Comparison of ENCODE assay signal across 24 mouse cellular contexts in the genomic region with DNA sequence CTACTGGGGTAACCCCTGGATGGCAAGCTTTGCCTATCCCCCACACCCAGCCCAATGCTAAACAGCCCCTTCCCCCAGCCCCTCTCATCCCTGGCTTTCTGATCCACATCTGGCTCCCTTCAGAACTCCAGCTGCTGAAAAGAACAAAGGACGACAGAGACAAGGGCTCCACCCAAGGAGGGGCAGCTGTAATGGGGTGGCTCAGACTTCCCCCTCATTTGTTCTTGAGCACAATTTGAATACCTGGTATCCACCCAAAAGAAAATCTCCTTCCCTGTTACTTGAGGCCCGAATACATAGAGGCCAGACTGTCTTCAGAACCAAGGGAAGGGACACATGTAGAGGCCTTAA. TPM values are rescaled to one million over a fixed set of nuclear protein-coding genes. Genes with fewer than 3 reads are reported as not detected.
DNase-seq lines count a peak whose midpoint lies in the region; ATAC-seq and TF ChIP-seq lines count a peak whose summit lies in the region.
"Had no signal": no experiment of that assay in that cellular context is flagged by ENCODE, and none has a peak within 500 bp of the region (broad histone marks: within the 10 kb centered on the region; RNA-seq: fewer than 3 reads in every experiment).

No protein-coding gene starts in this region.

- in situ Hi-C loops in ES-E14 (cut with MboI; ENCODE audit: low sequenced_read_pairs in 2 of 2, unreplicated experiment in 2 of 2), result no loop called here

- H3K27me3 ChIP-seq in hindbrain, embryonic 10.5 days (ENCODE audit: insufficient read depth, poor library complexity, severe bottlenecking), result 0 out of 2 replicates have a peak, but pooled peaks cover 2% of the 10 kb centered on the region
- no peaks in the 10 kb centered on the region for H3K27me3 ChIP-seq in hindbrain, embryonic 14.5 days (ENCODE audit: control insufficient read depth, insufficient read depth, low read length)
- no peaks in the 10 kb centered on the region for H3K27me3 ChIP-seq in embryonic facial prominence, embryonic 14.5 days (replicated peaks; ENCODE audit: control insufficient read depth, insufficient read depth, low read length)
- H3K27me3 ChIP-seq: hindbrain, embryonic 15.5 days; limb, embryonic 13.5 days; midbrain, embryonic 12.5 days; neural tube, embryonic 15.5 days had no signal

- no peaks in the 10 kb centered on the region for H3K9me3 ChIP-seq in hindbrain, embryonic 10.5 days
- H3K9me3 ChIP-seq in hindbrain, embryonic 14.5 days (ENCODE audit: control insufficient read depth, low read length), result no peaks in the 10 kb centered on the region
- no peaks in the 10 kb centered on the region for H3K9me3 ChIP-seq in ES-E14 (ENCODE audit: control insufficient read depth, insufficient read depth, low read depth, low read length)
- no peaks in the 10 kb centered on the region for H3K9me3 ChIP-seq in embryonic facial prominence, embryonic 14.5 days (ENCODE audit: control insufficient read depth, low read length)
- H3K9me3 ChIP-seq: hindbrain, embryonic 15.5 days; limb, embryonic 13.5 days; liver, embryonic 13.5 days; midbrain, embryonic 12.5 days; neural tube, embryonic 15.5 days had no signal

- DNase-seq in gastrocnemius, adult 2 months, result no peak
- DNase-seq in gastrocnemius, postnatal 14 days, result no peak
- DNase-seq in hindbrain, embryonic 10.5 days (ENCODE audit: low spot score), result no peak
- no peak for DNase-seq in hindbrain, embryonic 14.5 days (ENCODE audit: low spot score)
- DNase-seq in ES-E14 (ENCODE audit: low read depth, low spot score), result no peak
- peak; percentile 26 for DNase-seq in embryonic facial prominence, embryonic 14.5 days (ENCODE audit: low spot score)
- no peak for DNase-seq in gastrocnemius, adult 8-10 months (ENCODE audit: low spot score in 2 of 2)
- DNase-seq in retina, embryonic 14.5 days (ENCODE audit: low spot score), result no peak
- DNase-seq: adrenal gland, postnatal 10 days; cerebellum, adult 2 months; cerebellum, postnatal 36 days; embryo, embryonic 11 days; heart, postnatal 14 days; kidney, adult 11 months; kidney, postnatal 4 days; liver, embryonic 13.5 days; lung, adult 2 months; lung, postnatal 14 days; thymus, adult 18-20 months had no signal

- no peak overlapping the region for H3K9ac ChIP-seq in hindbrain, embryonic 14.5 days
- H3K9ac ChIP-seq in ES-E14 (ENCODE audit: insufficient read depth, low read depth, low read length, poor library complexity, severe bottlenecking), result no peak overlapping the region
- 0 out of 2 replicates have a peak overlapping the region, but pooled peaks have one; percentile 19 for H3K9ac ChIP-seq in embryonic facial prominence, embryonic 14.5 days (ENCODE audit: low read depth, low read length)
- H3K9ac ChIP-seq: hindbrain, embryonic 15.5 days; limb, embryonic 13.5 days; liver, embryonic 13.5 days; midbrain, embryonic 12.5 days; neural tube, embryonic 15.5 days had no signal

- ATAC-seq in hindbrain, embryonic 14.5 days (ENCODE audit: low FRiP score), result no peak
- ATAC-seq in embryonic facial prominence, embryonic 14.5 days (ENCODE audit: low read depth), result no peak

- WGBS in hindbrain, embryonic 10.5 days, result 48% methylated on average over 2 of the region's 2 CpGs
- WGBS in hindbrain, embryonic 14.5 days, result 52% methylated on average over 2 of the region's 2 CpGs
- 47% methylated on average over 2 of the region's 2 CpGs for WGBS in embryonic facial prominence, embryonic 14.5 days

- H3K36me3 ChIP-seq in hindbrain, embryonic 10.5 days, result peaks cover 100% of the 10 kb centered on the region
- H3K36me3 ChIP-seq in hindbrain, embryonic 14.5 days (replicated peaks; ENCODE audit: control insufficient read depth, insufficient read depth), result peaks cover 92% of the 10 kb centered on the region
- peaks cover 89% of the 10 kb centered on the region for H3K36me3 ChIP-seq in ES-E14 (ENCODE audit: control insufficient read depth, insufficient read depth, low read length, poor library complexity, severe bottlenecking)
- peaks cover 92% of the 10 kb centered on the region for H3K36me3 ChIP-seq in embryonic facial prominence, embryonic 14.5 days (ENCODE audit: control insufficient read depth, insufficient read depth, low read length)

- intact Hi-C loops in gastrocnemius, adult 2 months (cut with DNase I), result no loop called here
- intact Hi-C loops in gastrocnemius, postnatal 14 days (cut with DNase I; ENCODE audit: low total_unique reads), result no loop called here

- peaks cover 50% of the 10 kb centered on the region for H3K4me1 ChIP-seq in hindbrain, embryonic 10.5 days (replicated peaks)
- peaks cover 10% of the 10 kb centered on the region; the same call in 1 of the 2 replicates for H3K4me1 ChIP-seq in hindbrain, embryonic 14.5 days (replicated peaks; ENCODE audit: control insufficient read depth, insufficient read depth, low read length)
- peaks cover 25 to 73% of the 10 kb centered on the region in 2 experiments for H3K4me1 ChIP-seq in ES-E14 (ENCODE audit: control insufficient read depth in 2 of 2, insufficient read depth in 2 of 2, low read length in 2 of 2, poor library complexity in 1 of 2)
- H3K4me1 ChIP-seq in embryonic facial prominence, embryonic 14.5 days (ENCODE audit: control insufficient read depth, insufficient read depth, low read length), result no peaks in the 10 kb centered on the region

- no peak overlapping the region for H3K4me3 ChIP-seq in gastrocnemius, adult 2 months
- no peak overlapping the region for H3K4me3 ChIP-seq in hindbrain, embryonic 10.5 days
- H3K4me3 ChIP-seq in hindbrain, embryonic 14.5 days (replicated peaks; ENCODE audit: low read length), result no peak overlapping the region
- peak overlapping the region in 1 of 2 experiments; percentile 7; a peak in 1 of 4 replicates for H3K4me3 ChIP-seq in ES-E14 (ENCODE audit: insufficient read depth in 1 of 2, low read depth in 1 of 2, low read length in 2 of 2, poor library complexity in 1 of 2, severe bottlenecking in 1 of 2)
- no peak overlapping the region for H3K4me3 ChIP-seq in embryonic facial prominence, embryonic 14.5 days (ENCODE audit: low read depth, low read length)
- H3K4me3 ChIP-seq: hindbrain, embryonic 15.5 days; limb, embryonic 13.5 days; liver, embryonic 13.5 days; midbrain, embryonic 12.5 days; neural tube, embryonic 15.5 days had no signal

- no peak for TF ChIP-seq CTCF in gastrocnemius, adult 2 months (IDR thresholded peaks at IDR 0.05)

- peak overlapping the region; percentile 84; the same call in 1 of the 2 replicates for H3K27ac ChIP-seq in gastrocnemius, adult 2 months
- peak overlapping the region; percentile 16; the same call in 1 of the 2 replicates for H3K27ac ChIP-seq in hindbrain, embryonic 10.5 days
- no peak overlapping the region for H3K27ac ChIP-seq in hindbrain, embryonic 14.5 days
- peak overlapping the region; percentile 84 for H3K27ac ChIP-seq in ES-E14 (ENCODE audit: insufficient read depth, low read depth, low read length, poor library complexity, severe bottlenecking)
- H3K27ac ChIP-seq in embryonic facial prominence, embryonic 14.5 days (replicated peaks; ENCODE audit: low read depth, low read length), result peak overlapping the region; percentile 52
- H3K27ac ChIP-seq: hindbrain, embryonic 15.5 days; limb, embryonic 13.5 days; liver, embryonic 13.5 days; midbrain, embryonic 12.5 days; neural tube, embryonic 15.5 days had no signal

- H3K4me2 ChIP-seq in hindbrain, embryonic 14.5 days (replicated peaks), result no peak overlapping the region
- no peak overlapping the region for H3K4me2 ChIP-seq in embryonic facial prominence, embryonic 14.5 days (ENCODE audit: low read depth, low read length)
- H3K4me2 ChIP-seq: hindbrain, embryonic 15.5 days; limb, embryonic 13.5 days; liver, embryonic 13.5 days; midbrain, embryonic 12.5 days; neural tube, embryonic 15.5 days had no signal

RNA-seq across cellular contexts. Expression of gene Mllt6, which starts 7.9 kb away (rescaled TPM):
- total RNA-seq in gastrocnemius, adult 2 months (2021), result 10 to 100 TPM; 41.9 to 54.7 TPM
- total RNA-seq in gastrocnemius, postnatal 14 days (2021), result 10 to 100 TPM; 26.2 to 27.4 TPM
- 2.1 and 2.2 TPM in 2 replicates for polyA plus RNA-seq in hindbrain, embryonic 10.5 days (2016; fragmentation: Nextera tagmentation; extraction: Ambion mirVana)
- polyA plus RNA-seq in hindbrain, embryonic 14.5 days (2014; fragmentation: Nextera tagmentation; extraction: Ambion mirVana), result 5.0 TPM in 2 replicates
- total RNA-seq in ES-E14 (2012; rRNA removed), result 113 and 142 TPM in 2 replicates
- polyA plus RNA-seq in embryonic facial prominence, embryonic 14.5 days (2014; fragmentation: Nextera tagmentation; extraction: Ambion mirVana), result 3.5 and 4.5 TPM in 2 replicates
- total RNA-seq in gastrocnemius, adult 8-10 months (2022), result 10 to 100 TPM; 45.5 to 63.7 (median 51.7) TPM

RNA-seq across cellular contexts. Expression of gene Cisd3, which starts 14.5 kb away (rescaled TPM):
- total RNA-seq in gastrocnemius, adult 2 months (2021), result 100 to 1,000 TPM in 1 of 2 experiments, 10 to 100 TPM in 1; 96.2 to 111 TPM
- total RNA-seq in gastrocnemius, postnatal 14 days (2021), result 100 to 1,000 TPM; 105 to 116 TPM
- polyA plus RNA-seq in hindbrain, embryonic 10.5 days (2016; fragmentation: Nextera tagmentation; extraction: Ambion mirVana), result 18.3 and 24.0 TPM in 2 replicates
- 27.7 and 34.7 TPM in 2 replicates for polyA plus RNA-seq in hindbrain, embryonic 14.5 days (2014; fragmentation: Nextera tagmentation; extraction: Ambion mirVana)
- 49.9 and 66.0 TPM in 2 replicates for total RNA-seq in ES-E14 (2012; rRNA removed)
- 24.5 and 29.3 TPM in 2 replicates for polyA plus RNA-seq in embryonic facial prominence, embryonic 14.5 days (2014; fragmentation: Nextera tagmentation; extraction: Ambion mirVana)
- 100 to 1,000 TPM; 102 to 119 (median 105) TPM for total RNA-seq in gastrocnemius, adult 8-10 months (2022)

RNA-seq across cellular contexts. Expression of gene Pcgf2, which starts 29.1 kb away (rescaled TPM):
- 1 to 10 TPM; 1.7 to 2.9 TPM for total RNA-seq in gastrocnemius, adult 2 months (2021)
- total RNA-seq in gastrocnemius, postnatal 14 days (2021), result 1 to 10 TPM; 6.5 to 7.7 TPM
- polyA plus RNA-seq in hindbrain, embryonic 10.5 days (2016; fragmentation: Nextera tagmentation; extraction: Ambion mirVana), result 15.6 and 17.0 TPM in 2 replicates
- polyA plus RNA-seq in hindbrain, embryonic 14.5 days (2014; fragmentation: Nextera tagmentation; extraction: Ambion mirVana), result 22.0 and 23.4 TPM in 2 replicates
- total RNA-seq in ES-E14 (2012; rRNA removed), result 20.1 and 28.4 TPM in 2 replicates
- 12.7 and 13.2 TPM in 2 replicates for polyA plus RNA-seq in embryonic facial prominence, embryonic 14.5 days (2014; fragmentation: Nextera tagmentation; extraction: Ambion mirVana)
- 1 to 10 TPM; 1.2 to 2.7 (median 1.5) TPM for total RNA-seq in gastrocnemius, adult 8-10 months (2022)

RNA-seq across cellular contexts. Expression of gene Psmb3, which starts 32.0 kb away (rescaled TPM):
- total RNA-seq in gastrocnemius, adult 2 months (2021), result 100 to 1,000 TPM; 141 to 159 TPM
- total RNA-seq in gastrocnemius, postnatal 14 days (2021), result 100 to 1,000 TPM; 146 to 154 TPM
- 642 and 643 TPM in 2 replicates for polyA plus RNA-seq in hindbrain, embryonic 10.5 days (2016; fragmentation: Nextera tagmentation; extraction: Ambion mirVana)
- 436 and 489 TPM in 2 replicates for polyA plus RNA-seq in hindbrain, embryonic 14.5 days (2014; fragmentation: Nextera tagmentation; extraction: Ambion mirVana)
- 522 and 677 TPM in 2 replicates for total RNA-seq in ES-E14 (2012; rRNA removed)
- polyA plus RNA-seq in embryonic facial prominence, embryonic 14.5 days (2014; fragmentation: Nextera tagmentation; extraction: Ambion mirVana), result 474 and 478 TPM in 2 replicates
- total RNA-seq in gastrocnemius, adult 8-10 months (2022), result 100 to 1,000 TPM; 164 to 175 (median 171) TPM

RNA-seq across cellular contexts. Expression of gene Epop, which starts 41.6 kb away (rescaled TPM):
- 1 to 10 TPM in 1 of 2 experiments, under 1 TPM in 1; 0.98 to 1.5 TPM for total RNA-seq in gastrocnemius, adult 2 months (2021)
- 1 to 10 TPM in 1 of 2 experiments, under 1 TPM in 1; 0.60 to 1.3 TPM for total RNA-seq in gastrocnemius, postnatal 14 days (2021)
- 13.4 and 14.3 TPM in 2 replicates for polyA plus RNA-seq in hindbrain, embryonic 10.5 days (2016; fragmentation: Nextera tagmentation; extraction: Ambion mirVana)
- polyA plus RNA-seq in hindbrain, embryonic 14.5 days (2014; fragmentation: Nextera tagmentation; extraction: Ambion mirVana), result 1.8 and 2.6 TPM in 2 replicates
- total RNA-seq in ES-E14 (2012; rRNA removed), result 100 and 109 TPM in 2 replicates
- polyA plus RNA-seq in embryonic facial prominence, embryonic 14.5 days (2014; fragmentation: Nextera tagmentation; extraction: Ambion mirVana), result 2.4 and 3.4 TPM in 2 replicates
- total RNA-seq in gastrocnemius, adult 8-10 months (2022), result under 1 TPM; 0.39 to 0.92 (median 0.75) TPM
- total RNA-seq: MEL had no signal
